Mouse (Mus musculus) testis, adult 2 months (tissue): ENCODE measurements around the gene Ntrk1.

Experiments used
- CTCF ChIP-seq: fragments of 200-500 bp; IDR thresholded peaks from 2 replicates; pipeline ENCODE4 v1.5.1; 2012; ENCODE audit warnings: low read depth, mild to moderate bottlenecking, inconsistent platforms, low read length, moderate library complexity; ENCODE audit not compliant: control insufficient read depth, insufficient read depth, insufficient replicate concordance
- POLR2A ChIP-seq: fragments of 200-500 bp; IDR thresholded peaks from 2 replicates; pipeline ENCODE4 v1.6.1; 2012; ENCODE audit warnings: low read depth, mild to moderate bottlenecking, inconsistent platforms, low read length, moderate library complexity; ENCODE audit not compliant: control insufficient read depth

DNA sequence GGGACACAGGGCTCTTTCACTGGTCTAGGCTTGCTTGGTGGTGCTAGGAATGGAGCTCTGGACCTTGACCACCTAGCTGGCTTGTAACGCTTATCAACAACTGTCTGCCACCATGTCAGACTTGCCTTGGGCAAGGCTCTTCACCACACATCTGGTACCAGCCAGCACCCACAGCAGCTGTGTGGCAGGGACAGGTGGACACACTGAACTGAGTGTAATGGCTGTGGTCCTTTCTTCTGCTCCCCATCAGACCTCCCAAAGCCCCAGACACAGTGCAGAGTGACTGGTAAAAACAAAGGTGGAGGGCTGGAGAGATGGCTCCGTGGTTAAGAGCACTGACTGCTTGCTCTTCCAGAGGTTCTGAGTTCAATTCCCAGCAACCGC lies 28.7 kb downstream of the Ntrk1 start:
- TF ChIP-seq CTCF (no peak), POLR2A (no peak)
